Mouse (Mus musculus) embryonic facial prominence, embryonic 15.5 days (tissue): ENCODE results near the gene Ikzf3. TPM values are rescaled to one million over a fixed set of nuclear protein-coding genes. Genes with fewer than 3 reads are reported as not detected.

Experiments used
- ATAC-seq: fragments of 200-750 bp; cut with Nextera tagmentation; 2 replicates; pipeline ENCODE4 v1.8.0; 2017; ENCODE audit warnings: low read depth, moderate TSS enrichment; ENCODE audit not compliant: insufficient number of reproducible peaks, low FRiP score, low TSS enrichment
- H3K27ac ChIP-seq: fragments of 300-500 bp; sonication (generic); replicated peaks from 2 replicates; pipeline ENCODE4 v1.5.1; 2015; ENCODE audit warnings: mild to moderate bottlenecking, inconsistent platforms
- H3K27me3 ChIP-seq: fragments of 300-500 bp; sonication (generic); 2 replicates; pipeline ENCODE4 v1.6.1; 2015; ENCODE audit warnings: inconsistent platforms
- H3K36me3 ChIP-seq: fragments of 300-500 bp; sonication (generic); 2 replicates; pipeline ENCODE4 v1.6.1; 2015; ENCODE audit warnings: mild to moderate bottlenecking, inconsistent platforms
- H3K4me1 ChIP-seq: fragments of 300-500 bp; sonication (generic); 2 replicates; pipeline ENCODE4 v1.6.1; 2015; ENCODE audit warnings: inconsistent platforms
- H3K4me2 ChIP-seq: fragments of 300-500 bp; sonication (generic); replicated peaks from 2 replicates; pipeline ENCODE4 v1.6.1; 2015; ENCODE audit warnings: mild to moderate bottlenecking, inconsistent platforms
- H3K4me3 ChIP-seq: fragments of 300-500 bp; sonication (generic); replicated peaks from 2 replicates; pipeline ENCODE4 v1.5.1; 2015; ENCODE audit warnings: mild to moderate bottlenecking, inconsistent platforms
- H3K9ac ChIP-seq: fragments of 300-500 bp; sonication (generic); 2 replicates; pipeline ENCODE4 v1.6.1; 2015; ENCODE audit warnings: inconsistent platforms
- H3K9me3 ChIP-seq: fragments of 300-500 bp; sonication (generic); replicated peaks from 2 replicates; pipeline ENCODE4 v1.6.1; 2016; ENCODE audit warnings: inconsistent platforms
- WGBS: fragments of 180-500 bp; shearing (Covaris S2); methylation state at CpG from one replicate; pipeline ENCODE4 v1.1.7; 2015; 5-methylcytosine and 5-hydroxymethylcytosine counted together
- polyA plus RNA-seq: library from polyadenylated mRNA; unstranded; fragments of >200 nt; fragmentation: Nextera tagmentation; extraction: Ambion mirVana; gene quantifications from 2 replicates; pipeline ENCODE4 v1.2.1, GENCODE M21; 2015

The Ikzf3 gene
- polyA plus RNA-seq, 1 experiment from 2014 or later = 0.67 TPM

- H3K27me3 ChIP-seq = peaks cover 59% of the 10 kb centered on the region
- peak overlapping the region; percentile 86 for H3K4me2 ChIP-seq
- ATAC-seq = no peak
- WGBS = 3% methylated on average over 16 of the region's 16 CpGs
- H3K9me3 ChIP-seq = peaks cover 3% of the 10 kb centered on the region; the same call in 1 of the 2 replicates
- peaks cover 8% of the 10 kb centered on the region for H3K4me1 ChIP-seq
- peak overlapping the region; percentile 45 for H3K4me3 ChIP-seq
- H3K9ac ChIP-seq = 0 out of 2 replicates have a peak overlapping the region, but pooled peaks have one; percentile 5
- H3K36me3 ChIP-seq = no peaks in the 10 kb centered on the region
- H3K27ac ChIP-seq = no peak overlapping the region
Observed at GRCm38 (mm10) chr11:98544890-98545677, 747 bp downstream of the Ikzf3 start.

- WGBS = 89% methylated on average over 1 of the region's 1 CpGs
- Histone ChIP-seq H3K4me2 (no peak overlapping the region), H3K9ac (no peak overlapping the region), H3K4me3 (no peak overlapping the region), H3K36me3 (no peaks in the 10 kb centered on the region), H3K27me3 (peaks cover 47% of the 10 kb centered on the region), H3K9me3 (peaks cover 7% of the 10 kb centered on the region; the same call in 1 of the 2 replicates), H3K27ac (no peak overlapping the region), H3K4me1 (peaks cover 8% of the 10 kb centered on the region)
- no peak for ATAC-seq
Observed at GRCm38 (mm10) chr11:98543414-98543813, 2.4 kb downstream of the Ikzf3 start.

DNA sequence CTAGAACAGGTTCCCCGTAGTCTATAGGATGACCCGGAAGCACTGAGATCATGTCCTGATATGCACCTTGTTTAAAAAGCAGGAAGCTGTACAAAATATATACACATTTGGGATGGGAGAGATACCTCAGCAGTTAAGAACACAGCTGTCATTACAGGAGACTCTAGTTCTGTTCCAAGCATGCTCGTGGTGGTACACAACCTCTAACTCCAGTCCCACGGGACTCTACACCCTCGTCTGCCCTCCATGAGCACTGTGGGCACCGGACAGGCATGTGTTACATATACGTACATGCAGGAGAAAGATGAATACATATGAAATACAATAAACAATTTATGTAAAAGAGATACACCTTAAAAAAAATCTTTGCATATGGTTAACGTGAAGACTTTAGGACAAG, 3.3 kb downstream of the Ikzf3 start:
- WGBS = 65% methylated on average over 8 of the region's 8 CpGs
- Histone ChIP-seq H3K4me2 (no peak overlapping the region), H3K4me1 (peaks cover 8% of the 10 kb centered on the region), H3K9ac (no peak overlapping the region), H3K27me3 (peaks cover 38% of the 10 kb centered on the region), H3K27ac (no peak overlapping the region), H3K9me3 (peaks cover 7% of the 10 kb centered on the region; the same call in 1 of the 2 replicates), H3K36me3 (no peaks in the 10 kb centered on the region), H3K4me3 (no peak overlapping the region)
- ATAC-seq = no peak

GRCm38 (mm10) chr11:98540319-98540718, 5.5 kb downstream of the Ikzf3 start:
- Histone ChIP-seq H3K4me1 (peaks cover 2% of the 10 kb centered on the region; the same call in 1 of the 2 replicates), H3K4me3 (no peak overlapping the region), H3K4me2 (no peak overlapping the region), H3K9ac (no peak overlapping the region), H3K36me3 (no peaks in the 10 kb centered on the region), H3K9me3 (peaks cover 7% of the 10 kb centered on the region; the same call in 1 of the 2 replicates), H3K27ac (no peak overlapping the region), H3K27me3 (peaks cover 16% of the 10 kb centered on the region)
- 77% methylated on average over 5 of the region's 5 CpGs for WGBS
- ATAC-seq = no peak

DNA sequence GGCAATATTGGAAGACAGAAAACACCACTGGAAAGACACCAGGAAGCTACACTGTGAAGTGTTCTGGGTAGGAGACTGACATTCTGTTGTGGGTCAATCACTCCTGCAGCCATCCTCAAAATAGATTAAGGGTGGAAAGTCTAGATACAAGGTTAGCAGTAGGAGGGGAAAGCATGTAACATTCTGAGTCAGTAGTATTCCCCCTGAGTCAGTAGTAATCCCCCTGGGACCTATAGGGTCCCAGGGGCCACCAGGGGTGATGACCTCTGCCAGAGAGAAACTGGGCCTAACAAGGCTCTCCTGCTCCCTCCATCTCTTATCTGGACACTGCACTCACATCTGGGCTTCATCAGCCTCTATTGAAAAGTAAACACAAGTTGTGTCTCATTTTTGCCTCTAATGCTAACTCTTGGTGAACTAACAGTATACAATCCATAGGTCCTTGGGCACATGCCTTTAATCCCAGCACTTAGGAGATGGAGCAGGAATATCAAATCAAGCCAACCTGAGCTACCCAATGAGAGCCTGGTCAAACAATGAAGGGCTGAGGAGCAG, 8.3 kb downstream of the Ikzf3 start:
- no peak overlapping the region for H3K4me3 ChIP-seq
- H3K4me2 ChIP-seq = no peak overlapping the region
- peaks cover 7% of the 10 kb centered on the region; the same call in 1 of the 2 replicates for H3K9me3 ChIP-seq
- no peaks in the 10 kb centered on the region for H3K36me3 ChIP-seq
- no peaks in the 10 kb centered on the region for H3K4me1 ChIP-seq
- no peak overlapping the region for H3K9ac ChIP-seq
- H3K27ac ChIP-seq = no peak overlapping the region
- no peak for ATAC-seq
- peaks cover 2% of the 10 kb centered on the region for H3K27me3 ChIP-seq

- no peak overlapping the region for H3K27ac ChIP-seq
- H3K4me2 ChIP-seq = no peak overlapping the region
- H3K4me1 ChIP-seq = no peaks in the 10 kb centered on the region
- ATAC-seq = no peak
- no peaks in the 10 kb centered on the region; the same call in 1 of the 2 replicates for H3K27me3 ChIP-seq
- no peak overlapping the region for H3K9ac ChIP-seq
- H3K36me3 ChIP-seq = no peaks in the 10 kb centered on the region
- WGBS = 70% methylated on average over 10 of the region's 10 CpGs
- H3K9me3 ChIP-seq = no peaks in the 10 kb centered on the region
- no peak overlapping the region for H3K4me3 ChIP-seq
Observed at GRCm38 (mm10) chr11:98526824-98527461, 18.9 kb downstream of the Ikzf3 start.

DNA sequence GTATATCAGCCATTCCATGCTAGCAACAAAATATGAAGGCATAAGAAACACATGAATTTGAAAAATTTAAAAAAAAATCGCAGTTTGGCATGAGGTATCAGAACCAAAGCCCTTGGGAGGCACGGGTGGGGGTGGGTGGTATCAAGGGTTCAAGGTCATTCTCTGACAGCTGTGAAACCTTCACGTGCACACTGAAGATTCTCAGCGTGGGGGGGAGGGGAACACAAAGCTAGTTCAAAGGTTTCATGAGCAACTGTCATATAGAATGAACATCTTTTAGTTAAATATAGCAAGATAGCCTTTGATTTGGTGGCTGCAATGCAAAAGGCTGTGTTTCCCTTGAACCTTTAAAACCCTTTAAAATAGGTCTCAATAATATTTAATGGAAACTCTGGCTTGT, 20.7 kb downstream of the Ikzf3 start:
- H3K9me3 ChIP-seq = no peaks in the 10 kb centered on the region
- no peaks in the 10 kb centered on the region; the same call in 1 of the 2 replicates for H3K27me3 ChIP-seq
- no peak overlapping the region for H3K4me2 ChIP-seq
- ATAC-seq = no peak
- H3K9ac ChIP-seq = no peak overlapping the region
- H3K4me1 ChIP-seq = 0 out of 2 replicates have a peak, but pooled peaks cover 2% of the 10 kb centered on the region
- no peak overlapping the region for H3K27ac ChIP-seq
- no peaks in the 10 kb centered on the region for H3K36me3 ChIP-seq
- 51% methylated on average over 4 of the region's 4 CpGs for WGBS
- no peak overlapping the region for H3K4me3 ChIP-seq

GRCm38 (mm10) chr11:98520468-98520867, 25.4 kb downstream of the Ikzf3 start:
- WGBS = 13% methylated on average over 10 of the region's 10 CpGs
- no peak overlapping the region for H3K4me2 ChIP-seq
- no peak for ATAC-seq

GRCm38 (mm10) chr11:98513356-98513936, 32.4 kb downstream of the Ikzf3 start:
- 75% methylated on average over 6 of the region's 6 CpGs for WGBS
- Histone ChIP-seq H3K4me3 (no peak overlapping the region), H3K27me3 (no peaks in the 10 kb centered on the region)

More at GRCm38 (mm10) chr11:98520468-98520867, 25.4 kb downstream of the Ikzf3 start:
- Histone ChIP-seq H3K36me3 (no peaks in the 10 kb centered on the region), H3K9ac (no peak overlapping the region), H3K9me3 (no peaks in the 10 kb centered on the region), H3K4me1 (0 out of 2 replicates have a peak, but pooled peaks cover 6% of the 10 kb centered on the region), H3K4me3 (no peak overlapping the region), H3K27me3 (no peaks in the 10 kb centered on the region), H3K27ac (peak overlapping the region; percentile 18; the same call in 1 of the 2 replicates)

DNA sequence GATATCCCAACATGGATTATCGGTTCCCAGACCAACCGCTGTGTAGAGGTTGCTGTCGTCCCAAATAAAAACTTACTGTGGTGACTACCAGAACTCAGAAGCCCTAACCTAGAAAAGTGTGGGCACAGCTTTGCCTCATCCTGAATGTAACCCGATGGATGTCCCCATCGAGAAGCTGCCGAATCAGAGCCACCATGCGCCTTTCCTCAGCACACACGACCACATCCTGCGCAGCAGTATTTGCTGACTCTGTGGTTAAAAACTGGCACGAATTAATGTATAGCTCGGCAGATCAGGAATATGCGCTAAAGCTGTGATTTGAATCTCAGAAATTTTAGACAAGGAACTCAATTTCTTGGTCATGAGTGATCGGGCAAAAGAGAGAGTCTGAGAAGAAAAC, 33.0 kb downstream of the Ikzf3 start:
- Histone ChIP-seq H3K9ac (no peak overlapping the region), H3K27me3 (no peaks in the 10 kb centered on the region), H3K4me3 (no peak overlapping the region), H3K4me2 (no peak overlapping the region), H3K27ac (no peak overlapping the region), H3K4me1 (no peaks in the 10 kb centered on the region), H3K9me3 (no peaks in the 10 kb centered on the region), H3K36me3 (no peaks in the 10 kb centered on the region)
- 90% methylated on average over 13 of the region's 13 CpGs for WGBS
- ATAC-seq = no peak

More at GRCm38 (mm10) chr11:98513356-98513936, 32.4 kb downstream of the Ikzf3 start:
- Histone ChIP-seq H3K9me3 (no peaks in the 10 kb centered on the region), H3K36me3 (no peaks in the 10 kb centered on the region), H3K9ac (no peak overlapping the region), H3K27ac (no peak overlapping the region), H3K4me1 (no peaks in the 10 kb centered on the region), H3K4me2 (no peak overlapping the region)
- ATAC-seq = no peak

GRCm38 (mm10) chr11:98510125-98510524, 35.7 kb downstream of the Ikzf3 start:
- no peak overlapping the region for H3K9ac ChIP-seq
- no peak for ATAC-seq
- H3K27ac ChIP-seq = no peak overlapping the region
- H3K4me1 ChIP-seq = no peaks in the 10 kb centered on the region
- H3K4me2 ChIP-seq = no peak overlapping the region
- no peaks in the 10 kb centered on the region for H3K9me3 ChIP-seq
- H3K36me3 ChIP-seq = no peaks in the 10 kb centered on the region
- H3K4me3 ChIP-seq = no peak overlapping the region
- WGBS = 76% methylated on average over 8 of the region's 8 CpGs
- no peaks in the 10 kb centered on the region for H3K27me3 ChIP-seq
